Mouse (Mus musculus) left cerebral cortex, adult 8-10 months (tissue): Measurements from ENCODE around the gene Pdia3. TPM values are rescaled to one million over a fixed set of nuclear protein-coding genes. Genes with fewer than 3 reads are reported as not detected.
A peak's percentile ranks its signal among the peaks of the same experiment; 100 is the strongest.
"Not testable (repeated sequence)": the region's sequence is repeated elsewhere in the genome, so short reads cannot be mapped to it uniquely, and the experiment has no call there.

Experiments used
- DNase-seq, 2 experiments: peaks; one replicate each; pipeline ENCODE4 v3.0.0; 2022; ENCODE audit warnings: low spot score in 2 of 2
- total RNA-seq, 4 experiments: library from RNA; stranded (reverse); gene quantifications; 2 replicates each; pipeline ENCODE4 v1.2.4; 2022

The Pdia3 gene
- total RNA-seq = 100 to 1,000 TPM; 140 to 171 (median 153) TPM

GRCm38 (mm10) chr2:121413387-121414042, at the start of gene Pdia3, which contains the start of gene Catsper2:
TSS of gene Pdia3 (plus strand) at chr2:121413775.
TSS of gene Catsper2 (minus strand) at chr2:121413792.
- peak; percentile 87 to 96 for DNase-seq

GRCm38 (mm10) chr2:121368831-121369230, 44.7 kb upstream of the Pdia3 start:
- DNase-seq = no peak

- no peak for DNase-seq
Measured at GRCm38 (mm10) chr2:121370921-121371320, 42.7 kb upstream of the Pdia3 start.

GRCm38 (mm10) chr2:121372266-121372665, 41.3 kb upstream of the Pdia3 start:
- no peak for DNase-seq

- DNase-seq = no peak
Measured at GRCm38 (mm10) chr2:121374766-121375165, 38.8 kb upstream of the Pdia3 start.

- DNase-seq = not testable (repeated sequence)
Measured at GRCm38 (mm10) chr2:121386961-121387575, 26.5 kb upstream of the Pdia3 start, which contains the start of gene Strc. TSS of gene Strc (minus strand) at chr2:121387168.

GRCm38 (mm10) chr2:121396624-121397023, 17.0 kb upstream of the Pdia3 start:
- DNase-seq = peak; percentile 55 to 79

- no peak for DNase-seq
Measured at GRCm38 (mm10) chr2:121403296-121403695, 10.3 kb upstream of the Pdia3 start.

- no peak for DNase-seq
Measured at GRCm38 (mm10) chr2:121408160-121408559, 5.4 kb upstream of the Pdia3 start.

GRCm38 (mm10) chr2:121412843-121413386, 660 bp upstream of the Pdia3 start:
- no peak for DNase-seq

- DNase-seq = peak in 1 of 2 experiments; percentile 36
Measured at GRCm38 (mm10) chr2:121414139-121414685, 637 bp downstream of the Pdia3 start.

GRCm38 (mm10) chr2:121415103-121415502, 1.5 kb downstream of the Pdia3 start:
- no peak for DNase-seq

GRCm38 (mm10) chr2:121415591-121415990, 2.0 kb downstream of the Pdia3 start:
- no peak for DNase-seq

- DNase-seq = no peak
Measured at GRCm38 (mm10) chr2:121416356-121416755, 2.8 kb downstream of the Pdia3 start.

- no peak for DNase-seq
Measured at GRCm38 (mm10) chr2:121418476-121418875, 4.9 kb downstream of the Pdia3 start.

- no peak for DNase-seq
Measured at GRCm38 (mm10) chr2:121423166-121423565, 9.6 kb downstream of the Pdia3 start.

GRCm38 (mm10) chr2:121425890-121426289, 12.3 kb downstream of the Pdia3 start:
- no peak for DNase-seq

GRCm38 (mm10) chr2:121434854-121435253, 21.3 kb downstream of the Pdia3 start:
- no peak for DNase-seq

- no peak for DNase-seq
Measured at GRCm38 (mm10) chr2:121439746-121440145, 26.2 kb downstream of the Pdia3 start.

GRCm38 (mm10) chr2:121440834-121441605, 27.4 kb downstream of the Pdia3 start:
- no peak for DNase-seq

- DNase-seq = no peak
Measured at GRCm38 (mm10) chr2:121441800-121442199, 28.2 kb downstream of the Pdia3 start.
